Mouse (Mus musculus) cerebellum, adult (tissue): Measurements from ENCODE around the gene Amh.

ENCODE experiments used
- ATAC-seq: cut with Nextera tagmentation; 2 replicates; pipeline ENCODE4 v1.9.2; 2017; ENCODE audit warnings: mild to moderate bottlenecking, moderate library complexity, mixed read lengths; ENCODE audit not compliant: insufficient number of reproducible peaks, low FRiP score, low TSS enrichment

The Amh gene

GRCm38 (mm10) chr10:80804916-80805315, at the start of gene Amh:
Gene Amh (plus strand): TSS chr10:80805243.
- ATAC-seq, result no peak

- no peak for ATAC-seq
These were observed 49.6 kb upstream of the Amh start for GRCm38 (mm10) chr10:80755291-80756015.

GRCm38 (mm10) chr10:80756099-80756498, 48.9 kb upstream of the Amh start:
- ATAC-seq, result no peak

GRCm38 (mm10) chr10:80756509-80756908, 48.5 kb upstream of the Amh start:
- no peak for ATAC-seq

- no peak for ATAC-seq
These were observed 48.1 kb upstream of the Amh start for GRCm38 (mm10) chr10:80756967-80757366.

GRCm38 (mm10) chr10:80757717-80758116, 47.3 kb upstream of the Amh start:
- ATAC-seq, result 0 out of 2 replicates have a peak, but pooled peaks have one; percentile 22

GRCm38 (mm10) chr10:80758651-80759050, 46.4 kb upstream of the Amh start:
- no peak for ATAC-seq

GRCm38 (mm10) chr10:80760596-80761524, 44.2 kb upstream of the Amh start:
- ATAC-seq, result no peak

- ATAC-seq, result no peak
These were observed 43.2 kb upstream of the Amh start for GRCm38 (mm10) chr10:80761821-80762220.

- ATAC-seq, result no peak
These were observed 41.5 kb upstream of the Amh start for GRCm38 (mm10) chr10:80763502-80763901.

GRCm38 (mm10) chr10:80765746-80766145, 39.3 kb upstream of the Amh start:
- ATAC-seq, result no peak

GRCm38 (mm10) chr10:80766161-80766815, 38.8 kb upstream of the Amh start:
- ATAC-seq, result no peak

GRCm38 (mm10) chr10:80768365-80768764, 36.7 kb upstream of the Amh start:
- no peak for ATAC-seq

- no peak for ATAC-seq
These were observed 31.2 kb upstream of the Amh start for GRCm38 (mm10) chr10:80773816-80774215.

- peak; percentile 84 for ATAC-seq
These were observed 30.5 kb upstream of the Amh start for GRCm38 (mm10) chr10:80774549-80774948.

- no peak; the same call in 1 of the 2 replicates for ATAC-seq
These were observed 30.1 kb upstream of the Amh start for GRCm38 (mm10) chr10:80774981-80775380.

- peak; percentile 34; the same call in 1 of the 2 replicates for ATAC-seq
These were observed 29.3 kb upstream of the Amh start for GRCm38 (mm10) chr10:80775731-80776130.

- no peak for ATAC-seq
These were observed 28.6 kb upstream of the Amh start for GRCm38 (mm10) chr10:80776358-80776869.

- ATAC-seq, result no peak
These were observed 27.9 kb upstream of the Amh start for GRCm38 (mm10) chr10:80777123-80777522.

GRCm38 (mm10) chr10:80779565-80779964, 25.5 kb upstream of the Amh start:
- ATAC-seq, result no peak

GRCm38 (mm10) chr10:80784302-80784701, 20.7 kb upstream of the Amh start:
- ATAC-seq, result no peak
